Mouse (Mus musculus) mature B cell (primary cell): ENCODE data around the gene Ephb2.

Experiments used
- in situ Hi-C: fragments of 300-500 bp; cut with MboI; formaldehyde crosslinking; loops from 2 replicates; pipeline ENCODE4 v1.14.3; 2019

The Ephb2 gene

GRCm38 (mm10) chr4:136651882-136652527 lies 183.8 kb downstream of the Ephb2 start:
- in situ Hi-C loops: no loop called here

- in situ Hi-C loops: no loop called here
Measured at GRCm38 (mm10) chr4:136651357-136651811, 184.4 kb downstream of the Ephb2 start.

GRCm38 (mm10) chr4:136650261-136650660 lies 185.5 kb downstream of the Ephb2 start:
- in situ Hi-C loops: no loop called here

GRCm38 (mm10) chr4:136649480-136650196 lies 186.2 kb downstream of the Ephb2 start:
- in situ Hi-C loops: no loop called here

- in situ Hi-C loops: no loop called here
Measured at GRCm38 (mm10) chr4:136648922-136649479, 186.8 kb downstream of the Ephb2 start.

GRCm38 (mm10) chr4:136638890-136639289 lies 196.9 kb downstream of the Ephb2 start:
- in situ Hi-C loops: no loop called here

GRCm38 (mm10) chr4:136638230-136638750 lies 197.5 kb downstream of the Ephb2 start:
- in situ Hi-C loops: no loop called here

GRCm38 (mm10) chr4:136637563-136638229 lies 198.1 kb downstream of the Ephb2 start:
- in situ Hi-C loops: no loop called here

- in situ Hi-C loops: no loop called here
Measured at GRCm38 (mm10) chr4:136636983-136637562, 198.7 kb downstream of the Ephb2 start.

- in situ Hi-C loops: no loop called here
Measured at GRCm38 (mm10) chr4:136636511-136636910, 199.3 kb downstream of the Ephb2 start.

GRCm38 (mm10) chr4:136635995-136636394 lies 199.8 kb downstream of the Ephb2 start:
- in situ Hi-C loops: no loop called here

GRCm38 (mm10) chr4:136631237-136631994 lies 204.4 kb downstream of the Ephb2 start:
- in situ Hi-C loops: no loop called here

- in situ Hi-C loops: no loop called here
Measured at GRCm38 (mm10) chr4:136626590-136626989, 209.2 kb downstream of the Ephb2 start.

GRCm38 (mm10) chr4:136622388-136622787 lies 213.4 kb downstream of the Ephb2 start, which contains the start of gene Lactbl1:
Lactbl1 (plus strand) TSS chr4:136622621.
- in situ Hi-C loops: no loop called here

GRCm38 (mm10) chr4:136621956-136622355 lies 213.8 kb downstream of the Ephb2 start:
- in situ Hi-C loops: no loop called here

- in situ Hi-C loops: no loop called here
Measured at GRCm38 (mm10) chr4:136621336-136621735, 214.5 kb downstream of the Ephb2 start.

- in situ Hi-C loops: loop anchor here (10.0 kb wide), 1 partner anchor 159 kb away; no protein-coding TSS in a partner anchor
Measured at GRCm38 (mm10) chr4:136613657-136614056, 222.1 kb downstream of the Ephb2 start.

- in situ Hi-C loops: loop anchor here (10.0 kb wide), 1 partner anchor 156 kb away; no protein-coding TSS in a partner anchor
Measured at GRCm38 (mm10) chr4:136610387-136610856, 225.4 kb downstream of the Ephb2 start, which contains the start of gene Tex46. Tex46 (plus strand) TSS chr4:136610437.

GRCm38 (mm10) chr4:136605756-136606485 lies 229.9 kb downstream of the Ephb2 start:
- in situ Hi-C loops: no loop called here

- in situ Hi-C loops: no loop called here
Measured at GRCm38 (mm10) chr4:136602568-136602967, 233.2 kb downstream of the Ephb2 start, which contains the start of gene Kdm1a. Kdm1a (minus strand) TSS chr4:136602723.
